Mouse (Mus musculus) kidney, postnatal 25 days (tissue): ENCODE measurements around the gene Adamts16.

Experiments
- DNase-seq, 2 experiments: peaks; one replicate each; pipeline ENCODE4 v3.0.0; 2021; ENCODE audit warnings: mixed read lengths in 2 of 2

The Adamts16 gene

DNA sequence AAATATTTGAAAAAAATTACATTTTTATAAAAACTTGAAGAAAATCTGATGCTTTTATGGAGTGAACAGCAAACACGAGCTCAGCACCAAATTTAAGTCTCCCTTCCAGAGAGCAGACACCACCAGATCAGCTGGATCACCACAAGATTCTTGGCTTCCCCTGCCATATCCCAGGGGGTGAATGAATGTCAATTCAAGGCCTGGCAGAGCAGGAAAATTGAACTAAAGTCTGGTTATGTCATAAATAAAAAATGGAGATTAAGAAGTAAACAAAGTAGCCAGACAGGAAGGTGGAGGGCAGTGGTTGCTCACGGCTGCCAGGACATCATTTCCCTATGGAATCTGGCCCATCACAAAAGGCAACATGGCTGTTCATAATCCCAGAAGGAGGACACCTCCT is 80.3 kb downstream of the Adamts16 start:
- no peak for DNase-seq

- no peak for DNase-seq
Measured at GRCm38 (mm10) chr13:70760186-70760585, 81.4 kb downstream of the Adamts16 start.

DNA sequence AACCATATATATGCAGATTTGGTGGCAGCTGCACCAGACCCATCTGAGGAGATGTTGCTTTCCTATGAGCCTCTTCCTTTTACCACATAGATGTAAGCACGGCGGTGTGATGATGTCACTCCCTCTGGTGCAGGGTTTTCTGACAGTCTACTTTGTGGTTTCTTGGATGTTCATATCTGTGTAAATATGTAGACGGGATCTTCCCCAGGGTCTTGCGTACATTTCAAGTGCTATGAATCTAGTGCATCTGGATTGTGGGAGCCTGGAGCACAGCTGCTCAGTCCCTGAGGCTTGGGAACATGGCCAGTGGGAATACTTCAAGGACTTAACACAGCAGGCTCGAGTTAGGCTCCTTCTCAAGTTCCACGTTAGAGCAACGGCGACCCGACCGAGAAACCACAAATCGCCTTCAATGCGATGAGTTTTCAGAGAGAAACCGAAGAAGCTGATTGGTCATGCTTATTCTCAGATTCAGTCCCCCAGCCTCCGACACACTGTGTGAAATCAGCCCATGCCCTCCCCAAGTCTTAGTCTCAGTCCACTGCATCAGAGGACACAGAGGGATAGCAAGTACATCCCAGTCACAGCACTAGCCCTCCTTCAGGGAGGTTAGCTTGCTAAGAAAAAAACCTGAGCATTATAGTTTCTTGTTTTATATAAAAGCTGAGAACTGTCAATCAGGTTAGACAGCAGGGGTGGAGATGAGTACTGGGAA is 95.2 kb downstream of the Adamts16 start:
- DNase-seq: no peak

- DNase-seq: no peak
Measured at GRCm38 (mm10) chr13:70744416-70745038, 97.1 kb downstream of the Adamts16 start.

DNA sequence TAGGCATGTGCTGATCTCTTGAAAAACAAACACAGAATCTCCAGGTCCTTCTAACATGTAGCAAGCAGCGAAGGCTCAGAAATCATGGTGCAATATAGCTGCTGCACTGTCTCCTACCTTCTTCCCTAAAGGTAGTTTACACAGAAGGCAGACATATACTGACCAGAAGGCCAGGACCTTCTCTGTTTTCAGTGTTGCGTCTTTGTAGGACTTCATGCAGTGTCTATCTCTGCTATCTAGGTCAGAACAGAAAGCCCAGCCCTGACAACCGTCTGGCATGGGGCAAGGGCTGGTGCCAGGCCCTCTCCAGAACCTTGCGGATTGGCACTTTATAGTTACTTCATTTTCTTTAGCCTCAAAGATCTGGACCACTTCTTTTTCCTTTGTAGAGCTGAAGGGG is 98.9 kb downstream of the Adamts16 start:
- no peak for DNase-seq

DNA sequence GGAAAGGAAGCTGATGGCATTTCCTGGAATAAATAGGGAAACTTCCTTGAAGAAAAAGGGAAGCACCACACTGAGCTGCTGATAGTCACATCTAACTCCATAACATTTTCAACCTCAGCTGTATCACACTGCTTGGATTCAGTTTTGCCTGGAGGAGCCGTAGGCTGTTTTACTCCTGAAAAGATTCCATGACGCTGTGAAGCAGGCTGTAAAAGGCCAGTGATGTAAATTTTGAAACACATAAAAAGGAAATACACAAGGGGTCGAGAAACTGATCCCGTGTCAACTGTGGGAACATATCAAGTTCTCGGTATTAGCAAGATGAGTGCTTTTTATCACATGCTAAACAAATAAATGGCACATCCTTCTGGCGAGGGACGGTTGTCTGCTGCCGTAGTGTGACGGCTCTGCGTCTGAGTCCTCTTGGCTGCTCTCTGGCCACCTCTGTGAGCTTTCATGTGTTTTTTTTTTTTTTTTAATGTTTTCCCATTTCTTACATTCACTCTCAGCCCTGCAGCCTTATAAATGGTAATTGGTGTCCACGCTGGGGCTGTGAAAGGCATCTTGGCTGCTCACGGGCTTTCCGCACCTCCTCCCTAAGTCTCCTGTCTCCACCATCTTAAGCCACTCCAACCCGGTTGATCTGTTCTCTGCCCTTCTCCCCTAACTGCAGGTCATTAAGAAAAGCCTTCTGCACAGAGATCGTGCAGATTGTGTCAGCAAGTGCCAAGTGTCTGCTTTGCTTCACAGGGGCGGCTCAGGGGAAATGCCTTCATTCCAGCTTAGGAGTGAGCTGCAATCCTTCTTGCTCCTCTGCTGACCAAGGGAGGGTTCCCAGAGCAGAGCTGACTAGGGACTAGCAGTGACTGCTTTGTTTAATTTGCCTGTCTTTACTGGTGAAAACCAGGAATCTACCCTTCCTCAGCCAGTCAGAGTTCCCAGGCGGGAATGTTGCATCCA is 101.0 kb downstream of the Adamts16 start:
- no peak for DNase-seq

- DNase-seq: no peak
Measured at GRCm38 (mm10) chr13:70738781-70739180, 102.8 kb downstream of the Adamts16 start.

DNA sequence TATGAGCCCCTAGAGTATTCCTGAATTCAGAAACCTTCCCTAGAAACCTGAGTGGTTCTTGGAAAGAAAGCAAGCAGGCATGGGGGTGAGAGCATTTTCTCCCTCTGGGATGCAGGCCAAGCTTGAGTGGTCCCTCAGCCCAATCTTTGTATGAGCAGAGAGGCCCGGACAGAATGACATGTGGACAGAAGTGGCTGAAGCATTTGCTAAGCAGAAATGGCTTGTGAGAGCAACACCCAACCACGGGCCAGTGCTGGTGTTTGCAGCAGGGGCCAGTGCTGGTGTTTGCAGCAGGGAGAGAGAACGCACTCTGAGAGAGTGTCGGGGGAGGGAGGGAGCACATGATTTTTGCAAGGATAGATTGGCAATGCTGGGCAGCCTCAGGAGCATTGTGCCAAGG is 105.2 kb downstream of the Adamts16 start:
- DNase-seq: no peak

- no peak for DNase-seq
Measured at GRCm38 (mm10) chr13:70734640-70735039, 107.0 kb downstream of the Adamts16 start.

- DNase-seq: no peak
Measured at GRCm38 (mm10) chr13:70733911-70734310, 107.7 kb downstream of the Adamts16 start.

- DNase-seq: no peak
Measured at GRCm38 (mm10) chr13:70733206-70733605, 108.4 kb downstream of the Adamts16 start.

DNA sequence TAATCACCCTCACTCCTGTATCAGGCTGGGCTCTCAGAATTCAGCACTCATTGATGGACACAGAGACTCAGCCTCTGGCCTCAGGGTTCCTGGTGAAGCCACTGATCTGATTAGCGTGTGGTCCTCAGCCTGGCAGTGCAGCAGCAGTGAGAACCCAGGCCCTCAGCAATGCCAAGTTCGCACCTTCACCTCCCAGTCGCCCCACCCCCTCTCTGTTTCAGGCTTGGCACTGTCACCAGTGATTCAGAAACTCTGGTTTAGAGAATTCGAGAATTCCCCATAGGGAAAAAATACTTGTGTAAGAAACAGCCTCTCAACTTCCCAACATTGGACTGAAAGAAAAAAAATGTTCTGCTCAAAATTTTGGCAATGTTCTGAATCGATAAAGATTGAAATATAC is 108.8 kb downstream of the Adamts16 start:
- DNase-seq: no peak

DNA sequence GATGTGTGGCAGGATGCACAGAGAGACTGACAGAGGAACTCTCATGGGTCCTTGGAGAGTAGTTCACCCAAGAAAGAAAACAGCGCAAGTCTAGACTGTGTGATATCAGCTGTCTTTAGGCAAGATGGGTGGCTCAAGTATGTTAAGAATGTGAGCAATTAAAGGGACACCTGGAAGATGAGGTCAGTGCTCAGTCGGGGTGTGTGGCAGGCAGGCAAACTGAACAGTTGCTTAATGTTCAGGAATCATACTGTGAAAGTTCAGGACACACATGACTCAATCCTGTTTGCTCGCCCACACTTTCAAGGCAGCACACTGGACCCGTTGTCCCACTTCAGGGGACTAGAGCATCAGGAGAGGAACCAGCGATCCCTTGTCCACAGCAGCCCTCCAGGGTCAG is 110.3 kb downstream of the Adamts16 start:
- DNase-seq: no peak

- no peak for DNase-seq
Measured at GRCm38 (mm10) chr13:70729996-70730395, 111.6 kb downstream of the Adamts16 start.

DNA sequence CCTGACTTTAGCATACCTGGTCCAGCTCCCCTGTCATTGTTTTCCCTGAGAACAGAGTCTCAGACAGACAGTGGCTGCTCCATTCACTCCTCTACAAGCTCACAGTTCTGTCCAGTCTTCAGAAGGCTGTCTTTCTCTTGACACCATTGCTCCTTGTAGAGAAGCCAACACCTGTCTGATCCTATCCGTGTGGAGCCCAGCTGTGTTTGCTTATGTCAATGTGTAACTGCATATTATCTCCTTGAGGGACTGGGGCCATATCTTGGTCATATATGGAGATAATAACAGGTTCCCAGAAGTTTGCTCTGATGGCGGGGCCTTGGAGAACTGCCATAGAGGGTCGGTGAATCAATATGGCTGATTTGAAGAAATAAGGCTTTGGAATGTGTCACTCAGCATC is 115.4 kb downstream of the Adamts16 start:
- no peak for DNase-seq

DNA sequence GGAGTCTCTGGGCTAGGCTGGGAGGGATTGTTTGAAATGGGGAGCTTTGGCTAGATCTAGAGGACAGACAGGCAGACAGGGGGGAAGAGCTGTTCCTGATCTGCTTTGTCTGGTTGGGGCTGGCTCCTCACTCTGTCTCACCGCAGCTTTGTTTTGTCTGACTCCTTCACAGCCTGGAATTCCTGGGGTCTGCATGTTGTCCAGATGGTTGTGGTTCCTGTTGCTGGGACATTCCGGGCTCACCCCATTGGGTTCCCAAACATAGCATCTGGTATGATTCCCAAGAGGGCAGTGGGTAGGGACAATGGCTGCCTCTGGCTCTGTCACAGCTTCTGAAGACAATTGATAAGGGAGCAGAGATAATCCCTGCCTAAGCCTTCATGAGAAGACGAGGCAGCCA is 117.0 kb downstream of the Adamts16 start:
- no peak for DNase-seq

- DNase-seq: no peak
Measured at GRCm38 (mm10) chr13:70724108-70724622, 117.4 kb downstream of the Adamts16 start.

DNA sequence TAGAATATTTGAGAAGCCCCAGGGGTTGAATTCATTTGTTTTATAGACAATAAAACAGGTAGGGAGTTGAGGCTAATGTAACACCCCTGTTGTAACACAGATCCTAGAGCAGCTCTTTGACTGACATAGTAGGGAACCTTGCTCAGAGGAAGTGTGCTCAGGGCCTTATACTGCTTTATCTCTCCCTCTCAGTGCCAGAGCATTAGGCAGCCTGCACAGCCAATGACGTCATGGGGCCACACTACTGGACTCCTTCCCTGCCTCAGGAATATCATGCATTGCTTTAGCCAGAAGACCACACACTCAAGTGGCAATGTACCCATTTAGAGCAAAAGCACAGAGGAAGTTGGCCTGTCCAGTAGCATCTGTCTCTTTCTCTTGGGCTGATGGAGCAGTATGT is 121.6 kb downstream of the Adamts16 start:
- DNase-seq: no peak

DNA sequence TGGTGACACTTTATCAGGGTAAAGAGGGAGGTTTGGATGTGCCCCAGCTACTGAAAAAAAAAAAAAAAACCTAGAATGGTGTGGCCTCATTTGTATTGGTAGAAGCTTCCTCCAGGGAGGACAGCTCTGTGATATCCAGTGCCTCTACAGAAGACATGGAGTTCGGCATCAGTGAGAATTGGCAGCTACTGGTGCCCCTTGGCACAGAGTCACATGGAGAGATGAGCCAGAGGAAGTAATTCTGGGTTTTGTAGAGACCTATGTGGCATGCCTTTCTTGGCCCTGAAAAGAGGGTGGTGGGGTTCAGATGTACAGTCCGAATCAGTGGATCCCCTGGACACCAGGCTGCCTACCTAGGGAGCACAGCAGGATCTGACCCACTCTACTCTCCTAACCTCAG is 122.8 kb downstream of the Adamts16 start:
- no peak for DNase-seq

GRCm38 (mm10) chr13:70716022-70716421 is 125.6 kb downstream of the Adamts16 start:
- DNase-seq: no peak

- no peak for DNase-seq
Measured at GRCm38 (mm10) chr13:70714081-70714775, 127.4 kb downstream of the Adamts16 start.

- DNase-seq: no peak
Measured at GRCm38 (mm10) chr13:70713331-70713730, 128.3 kb downstream of the Adamts16 start.
